Mouse (Mus musculus): ENCODE measurements around the gene Baz2b.

- TF ChIP-seq CTCF (IDR thresholded peaks at IDR 0.05; ENCODE audit: low read depth) = no peak
- no peak for TF ChIP-seq EP300 (optimal IDR thresholded peaks at IDR 0.05)
These were observed 206.0 kb downstream of the Baz2b start for GRCm38 (mm10) chr2:60003665-60004045.
